Mouse (Mus musculus): ENCODE measurements around the gene Kpna1. TPM values are rescaled to one million over a fixed set of nuclear protein-coding genes. Genes with fewer than 3 reads are reported as not detected.
A peak's percentile ranks its signal among the peaks of the same experiment; 100 is the strongest.
"Not testable (repeated sequence)": the region's sequence is repeated elsewhere in the genome, so short reads cannot be mapped to it uniquely, and the experiment has no call there.

Gene Kpna1
- total and polyA plus RNA-seq, 2 experiments from 2014 or later = 37.3 to 46.3 TPM

DNA sequence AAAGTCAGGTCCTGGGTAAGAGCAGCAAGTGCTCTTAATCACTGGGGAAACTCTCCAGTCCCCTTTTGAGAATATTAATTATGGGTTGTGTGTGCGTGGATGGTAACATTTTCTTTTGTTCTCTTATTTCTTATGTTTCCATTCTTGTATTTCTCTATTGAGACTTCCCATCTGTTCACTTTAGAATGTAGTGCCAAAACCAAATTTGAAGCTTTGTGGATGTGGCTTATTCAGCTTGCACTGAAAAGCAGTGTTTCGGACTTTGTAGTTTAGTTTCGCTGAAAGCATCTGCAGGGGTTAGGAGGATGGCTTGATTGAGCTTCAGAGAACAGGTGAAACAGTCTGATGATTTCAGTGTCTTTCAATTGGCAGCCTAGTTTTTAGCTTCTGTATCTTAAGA is 14.8 kb downstream of the Kpna1 start:
- DNase-seq (ENCODE audit: low spot score) = no peak
- no peak overlapping the region for H3K9ac ChIP-seq (replicated peaks; ENCODE audit: low read depth, low read length)
- no peak overlapping the region for H3K27ac ChIP-seq (ENCODE audit: low read depth)
- TF ChIP-seq EP300 (IDR thresholded peaks at IDR 0.05; ENCODE audit: low read depth) (no peak), CTCF (IDR thresholded peaks at IDR 0.05; ENCODE audit: low read depth) (no peak)
- H3K9me3 ChIP-seq (replicated peaks; ENCODE audit: control insufficient read depth, low read length) = no peaks in the 10 kb centered on the region
- H3K4me3 ChIP-seq (ENCODE audit: low read depth, low read length) = no peak overlapping the region
- H3K27me3 ChIP-seq (ENCODE audit: control insufficient read depth, insufficient read depth, low read length) = no peaks in the 10 kb centered on the region
- ATAC-seq (ENCODE audit: insufficient read depth, low read depth) = no peak
- H3K36me3 ChIP-seq (replicated peaks; ENCODE audit: control insufficient read depth, insufficient read depth, low read length) = no peaks in the 10 kb centered on the region
- 92% methylated on average over 3 of the region's 3 CpGs for WGBS
- no peak overlapping the region for H3K4me2 ChIP-seq (ENCODE audit: low read depth, low read length)
- no peaks in the 10 kb centered on the region; the same call in 1 of the 2 replicates for H3K4me1 ChIP-seq (ENCODE audit: control insufficient read depth, insufficient read depth)

DNA sequence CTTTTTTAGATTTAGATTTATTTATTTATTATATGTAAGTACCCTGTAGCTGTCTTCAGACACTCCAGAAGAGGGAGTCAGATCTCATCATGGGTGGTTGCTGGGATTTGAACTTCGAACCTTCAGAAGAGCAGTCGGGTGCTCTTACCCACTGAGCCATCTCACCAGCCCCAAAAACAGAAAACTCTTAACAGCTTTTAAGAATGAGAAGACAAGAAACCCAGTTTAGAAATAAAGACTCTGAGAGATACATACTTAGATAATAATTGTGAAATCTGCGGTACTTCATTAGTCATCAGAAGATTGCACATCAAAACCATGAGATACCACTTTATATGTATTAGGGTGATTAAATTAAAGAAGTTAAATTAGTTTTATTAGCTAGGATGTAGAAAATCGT is 20.3 kb downstream of the Kpna1 start:
- not testable (repeated sequence) for H3K4me2 ChIP-seq (ENCODE audit: low read depth, low read length); H3K9me3 ChIP-seq (replicated peaks; ENCODE audit: control insufficient read depth, low read length); H3K4me3 ChIP-seq (ENCODE audit: low read depth, low read length); ATAC-seq (ENCODE audit: insufficient read depth, low read depth); H3K27ac ChIP-seq (ENCODE audit: low read depth); H3K9ac ChIP-seq (replicated peaks; ENCODE audit: low read depth, low read length); DNase-seq (ENCODE audit: low spot score); H3K4me1 ChIP-seq (ENCODE audit: control insufficient read depth, insufficient read depth); H3K27me3 ChIP-seq (ENCODE audit: control insufficient read depth, insufficient read depth, low read length)
- H3K36me3 ChIP-seq (replicated peaks; ENCODE audit: control insufficient read depth, insufficient read depth, low read length) = peaks cover 26% of the 10 kb centered on the region
- WGBS = 91% methylated on average over 4 of the region's 4 CpGs

- Histone ChIP-seq H3K36me3 (replicated peaks; ENCODE audit: control insufficient read depth, insufficient read depth, low read length) (peaks cover 35% of the 10 kb centered on the region), H3K27ac (ENCODE audit: low read depth) (no peak overlapping the region), H3K4me3 (ENCODE audit: low read depth, low read length) (no peak overlapping the region), H3K9ac (replicated peaks; ENCODE audit: low read depth, low read length) (no peak overlapping the region), H3K9me3 (replicated peaks; ENCODE audit: control insufficient read depth, low read length) (no peaks in the 10 kb centered on the region), H3K4me2 (ENCODE audit: low read depth, low read length) (no peak overlapping the region), H3K4me1 (ENCODE audit: control insufficient read depth, insufficient read depth) (no peaks in the 10 kb centered on the region), H3K27me3 (ENCODE audit: control insufficient read depth, insufficient read depth, low read length) (no peaks in the 10 kb centered on the region)
- TF ChIP-seq EP300 (IDR thresholded peaks at IDR 0.05; ENCODE audit: low read depth) = no peak
- TF ChIP-seq CTCF (IDR thresholded peaks at IDR 0.05; ENCODE audit: low read depth) = no peak
- no peak for ATAC-seq (ENCODE audit: insufficient read depth, low read depth)
- no peak for DNase-seq (ENCODE audit: low spot score)
- WGBS = 96% methylated on average over 3 of the region's 3 CpGs
Measured at GRCm38 (mm10) chr16:36008396-36008795, 29.8 kb downstream of the Kpna1 start.

- no peaks in the 10 kb centered on the region for H3K27me3 ChIP-seq (ENCODE audit: control insufficient read depth, insufficient read depth, low read length)
- no peak overlapping the region for H3K4me3 ChIP-seq (ENCODE audit: low read depth, low read length)
- ATAC-seq (ENCODE audit: insufficient read depth, low read depth) (no peak), DNase-seq (ENCODE audit: low spot score) (no peak)
- H3K36me3 ChIP-seq (replicated peaks; ENCODE audit: control insufficient read depth, insufficient read depth, low read length) = peaks cover 50% of the 10 kb centered on the region
- no peak overlapping the region for H3K4me2 ChIP-seq (ENCODE audit: low read depth, low read length)
- 94% methylated on average over 1 of the region's 1 CpGs for WGBS
- no peak overlapping the region for H3K27ac ChIP-seq (ENCODE audit: low read depth)
- no peak overlapping the region for H3K9ac ChIP-seq (replicated peaks; ENCODE audit: low read depth, low read length)
- H3K9me3 ChIP-seq (replicated peaks; ENCODE audit: control insufficient read depth, low read length) = no peaks in the 10 kb centered on the region
- no peak for TF ChIP-seq EP300 (IDR thresholded peaks at IDR 0.05; ENCODE audit: low read depth)
- no peaks in the 10 kb centered on the region for H3K4me1 ChIP-seq (ENCODE audit: control insufficient read depth, insufficient read depth)
Measured at GRCm38 (mm10) chr16:36016335-36016734, 37.8 kb downstream of the Kpna1 start.

DNA sequence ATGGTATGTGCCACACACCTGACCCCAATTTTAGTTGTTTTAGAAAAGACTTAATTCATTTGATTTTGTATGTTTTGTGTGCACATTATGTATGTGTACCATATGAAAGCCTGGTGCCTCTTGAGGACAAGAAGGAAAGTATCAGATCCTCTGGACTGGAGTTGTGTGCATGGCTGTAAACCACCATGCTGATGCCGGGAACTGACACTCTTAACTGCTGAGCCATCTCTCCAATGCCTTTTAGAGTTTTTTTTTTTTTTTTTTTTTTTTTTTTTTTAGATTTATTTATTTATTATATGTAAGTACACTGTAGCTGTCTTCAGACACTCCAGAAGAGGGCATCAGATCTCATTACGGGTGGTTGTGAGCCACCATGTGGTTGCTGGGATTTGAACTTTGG is 49.6 kb downstream of the Kpna1 start:
- H3K36me3 ChIP-seq (replicated peaks; ENCODE audit: control insufficient read depth, insufficient read depth, low read length) = peaks cover 56% of the 10 kb centered on the region
- H3K27ac ChIP-seq (ENCODE audit: low read depth); DNase-seq (ENCODE audit: low spot score); H3K4me1 ChIP-seq (ENCODE audit: control insufficient read depth, insufficient read depth); ATAC-seq (ENCODE audit: insufficient read depth, low read depth); H3K4me3 ChIP-seq (ENCODE audit: low read depth, low read length); H3K9ac ChIP-seq (replicated peaks; ENCODE audit: low read depth, low read length); H3K27me3 ChIP-seq (ENCODE audit: control insufficient read depth, insufficient read depth, low read length); H3K4me2 ChIP-seq (ENCODE audit: low read depth, low read length); H3K9me3 ChIP-seq (replicated peaks; ENCODE audit: control insufficient read depth, low read length): not testable (repeated sequence)
- WGBS = 90% methylated on average over 1 of the region's 2 CpGs

GRCm38 (mm10) chr16:36040640-36041624 is 62.4 kb downstream of the Kpna1 start, which contains the start of gene Wdr5b:
TSS of gene Wdr5b (plus strand) at chr16:36041190.
- 1% methylated on average over 39 of the region's 39 CpGs for WGBS
- peaks cover 32% of the 10 kb centered on the region for H3K36me3 ChIP-seq (replicated peaks; ENCODE audit: control insufficient read depth, insufficient read depth, low read length)
- H3K4me2 ChIP-seq (ENCODE audit: low read depth, low read length) = peak within 1 kb of the TSS; percentile 83
- H3K9ac ChIP-seq (replicated peaks; ENCODE audit: low read depth, low read length) = peak within 1 kb of the TSS; percentile 87
- H3K9me3 ChIP-seq (replicated peaks; ENCODE audit: control insufficient read depth, low read length) = no peaks in the 10 kb centered on the region
- no peaks in the 10 kb centered on the region for H3K27me3 ChIP-seq (ENCODE audit: control insufficient read depth, insufficient read depth, low read length)
- peak within 1 kb of the TSS; percentile 94 for H3K27ac ChIP-seq (ENCODE audit: low read depth)
- ATAC-seq (ENCODE audit: insufficient read depth, low read depth) = peak; percentile 93
- TF ChIP-seq CTCF (IDR thresholded peaks at IDR 0.05; ENCODE audit: low read depth) (no peak), EP300 (IDR thresholded peaks at IDR 0.05; ENCODE audit: low read depth) (no peak)
- DNase-seq (ENCODE audit: low spot score) = peak; percentile 99
- peaks cover 14% of the 10 kb centered on the region for H3K4me1 ChIP-seq (ENCODE audit: control insufficient read depth, insufficient read depth)
- H3K4me3 ChIP-seq (ENCODE audit: low read depth, low read length) = peak within 1 kb of the TSS; percentile 87

Measured in heart, postnatal 0 days (tissue).